Mouse (Mus musculus) lung, embryonic 15.5 days (tissue): ENCODE data around the gene Tmem38b. TPM values are rescaled to one million over a fixed set of nuclear protein-coding genes. Genes with fewer than 3 reads are reported as not detected.

Experiments used
- ATAC-seq: fragments of 200-750 bp; cut with Nextera tagmentation; 2 replicates; pipeline ENCODE4 v1.8.0; 2017; ENCODE audit warnings: moderate number of reproducible peaks, borderline replicate concordance; ENCODE audit not compliant: low FRiP score, low TSS enrichment; ENCODE audit errors: extremely low read depth
- H3K27ac ChIP-seq: fragments of 300-500 bp; sonication (generic); 2 replicates; pipeline ENCODE4 v1.5.1; 2015; ENCODE audit warnings: moderate library complexity, mild to moderate bottlenecking, inconsistent platforms
- H3K27me3 ChIP-seq: fragments of 300-500 bp; sonication (generic); 2 replicates; pipeline ENCODE4 v1.6.1; 2015; ENCODE audit warnings: inconsistent platforms
- H3K36me3 ChIP-seq: fragments of 300-500 bp; sonication (generic); 2 replicates; pipeline ENCODE4 v1.6.1; 2015; ENCODE audit warnings: inconsistent platforms
- H3K4me1 ChIP-seq: fragments of 300-500 bp; sonication (generic); 2 replicates; pipeline ENCODE4 v1.6.1; 2015; ENCODE audit warnings: inconsistent platforms
- H3K4me2 ChIP-seq: fragments of 300-500 bp; sonication (generic); 2 replicates; pipeline ENCODE4 v1.6.1; 2015; ENCODE audit warnings: inconsistent platforms, mild to moderate bottlenecking, moderate library complexity
- H3K4me3 ChIP-seq: fragments of 300-500 bp; sonication (generic); 2 replicates; pipeline ENCODE4 v1.5.1; 2015; ENCODE audit warnings: mild to moderate bottlenecking, inconsistent platforms
- H3K9ac ChIP-seq: fragments of 300-500 bp; sonication (generic); 2 replicates; pipeline ENCODE4 v1.6.1; 2015; ENCODE audit warnings: inconsistent platforms
- H3K9me3 ChIP-seq: fragments of 300-500 bp; sonication (generic); 2 replicates; pipeline ENCODE4 v1.6.1; 2016; ENCODE audit warnings: inconsistent platforms
- WGBS: fragments of 180-500 bp; shearing (Covaris S2); methylation state at CpG from one replicate; pipeline ENCODE4 v1.1.7; 2015; 5-methylcytosine and 5-hydroxymethylcytosine counted together
- polyA plus RNA-seq: library from polyadenylated mRNA; unstranded; fragments of >200 nt; fragmentation: Nextera tagmentation; extraction: Ambion mirVana; gene quantifications from 2 replicates; pipeline ENCODE4 v1.2.1, GENCODE M21; 2015

Gene Tmem38b
- polyA plus RNA-seq, 1 experiment from 2014 or later = 12.2 TPM

- ATAC-seq = no peak
- Histone ChIP-seq H3K9ac (no peak overlapping the region), H3K27me3 (no peaks in the 10 kb centered on the region), H3K27ac (no peak overlapping the region), H3K4me3 (no peak overlapping the region), H3K4me1 (no peaks in the 10 kb centered on the region), H3K36me3 (no peaks in the 10 kb centered on the region), H3K9me3 (no peaks in the 10 kb centered on the region), H3K4me2 (no peak overlapping the region)
- WGBS = 22% methylated on average over 6 of the region's 6 CpGs
Measured at GRCm38 (mm10) chr4:53900386-53900971, 74.6 kb downstream of the Tmem38b start.

DNA sequence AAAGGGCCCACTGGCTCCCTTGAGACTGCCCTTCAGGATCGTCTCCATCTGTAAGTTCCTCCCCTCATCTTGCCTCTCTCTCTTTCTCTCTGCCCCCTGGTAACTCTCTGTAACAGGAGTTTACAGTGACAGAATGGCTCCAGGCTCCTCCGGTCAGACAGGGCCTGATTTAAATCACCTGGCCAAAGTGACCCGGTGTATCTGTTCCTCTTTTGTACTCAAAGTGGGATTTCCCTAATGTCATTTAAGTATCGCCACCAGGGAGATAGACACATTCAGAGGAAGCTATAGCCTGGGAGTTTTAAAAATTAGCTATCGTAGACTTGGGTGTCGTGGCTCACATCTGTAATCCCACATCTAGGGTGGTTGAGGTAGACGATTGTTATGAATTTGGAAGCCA is 78.5 kb downstream of the Tmem38b start:
- no peak overlapping the region for H3K27ac ChIP-seq
- H3K9me3 ChIP-seq = no peaks in the 10 kb centered on the region
- no peak overlapping the region for H3K9ac ChIP-seq
- H3K4me3 ChIP-seq = no peak overlapping the region
- ATAC-seq = no peak
- H3K4me1 ChIP-seq = no peaks in the 10 kb centered on the region
- WGBS = 75% methylated on average over 7 of the region's 7 CpGs
- no peaks in the 10 kb centered on the region for H3K36me3 ChIP-seq
- H3K27me3 ChIP-seq = no peaks in the 10 kb centered on the region
- no peak overlapping the region for H3K4me2 ChIP-seq

GRCm38 (mm10) chr4:53905537-53905936 is 79.7 kb downstream of the Tmem38b start:
- H3K4me3 ChIP-seq = no peak overlapping the region
- H3K9ac ChIP-seq = no peak overlapping the region
- no peaks in the 10 kb centered on the region for H3K36me3 ChIP-seq
- H3K4me1 ChIP-seq = no peaks in the 10 kb centered on the region
- H3K27me3 ChIP-seq = no peaks in the 10 kb centered on the region
- no peaks in the 10 kb centered on the region for H3K9me3 ChIP-seq
- no peak overlapping the region for H3K27ac ChIP-seq
- no peak overlapping the region for H3K4me2 ChIP-seq
- no peak for ATAC-seq
- WGBS = 40% methylated on average over 6 of the region's 6 CpGs

- no peak for ATAC-seq
- Histone ChIP-seq H3K27me3 (no peaks in the 10 kb centered on the region), H3K9me3 (no peaks in the 10 kb centered on the region), H3K4me1 (no peaks in the 10 kb centered on the region), H3K4me3 (no peak overlapping the region), H3K27ac (no peak overlapping the region), H3K4me2 (no peak overlapping the region), H3K36me3 (no peaks in the 10 kb centered on the region), H3K9ac (no peak overlapping the region)
- 74% methylated on average over 3 of the region's 3 CpGs for WGBS
Measured at GRCm38 (mm10) chr4:53907071-53907470, 81.2 kb downstream of the Tmem38b start.

Other genes starting within 250 kb of the Tmem38b start
- 9.1 and 10.7 TPM in 2 replicates for gene Fsd1l, start 194.6 kb upstream of the Tmem38b start, polyA plus RNA-seq
- 17.0 and 17.5 TPM in 2 replicates for gene Fktn, start 112.0 kb upstream of the Tmem38b start, polyA plus RNA-seq
- gene Tal2, start 46.3 kb upstream of the Tmem38b start, polyA plus RNA-seq = 0.31 TPM in 2 replicates